In the genomic region with DNA sequence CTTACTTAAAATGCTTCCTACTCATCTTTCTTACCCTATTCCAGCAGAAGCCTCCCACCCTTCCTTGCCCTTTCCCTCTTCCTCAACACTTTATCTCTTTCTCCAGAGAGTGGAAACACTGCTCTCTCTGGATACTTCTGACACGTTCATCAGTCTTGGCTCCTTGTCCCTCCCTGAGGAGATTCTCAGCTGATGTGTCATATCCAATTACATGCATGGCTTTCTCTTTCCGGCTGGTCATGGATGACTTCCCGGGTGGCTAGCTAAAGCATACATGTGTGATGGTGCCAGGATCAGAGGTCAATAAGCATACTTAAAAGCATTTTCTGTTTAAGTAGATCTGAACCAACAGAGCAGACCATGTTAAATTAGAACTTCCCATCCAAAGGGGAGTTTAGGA, we compare ENCODE assay signal across 17 mouse cellular contexts.
DNase-seq lines count a peak whose midpoint lies in the region; ATAC-seq and TF ChIP-seq lines count a peak whose summit lies in the region.
"Had no signal": no experiment of that assay in that cellular context is flagged by ENCODE, and none has a peak within 500 bp of the region (broad histone marks: within the 10 kb centered on the region; RNA-seq: fewer than 3 reads in every experiment).

No protein-coding gene starts in this region.

- no peak for ATAC-seq in hindbrain, embryonic 11.5 days (ENCODE audit: low FRiP score)
- ATAC-seq in midbrain, postnatal 0 days (ENCODE audit: low FRiP score), result no peak
- no peak for ATAC-seq in midbrain, embryonic 13.5 days
- ATAC-seq: forebrain, postnatal 0 days had no signal

- H3K9ac ChIP-seq in hindbrain, embryonic 11.5 days (ENCODE audit: low read depth, low read length), result no peak overlapping the region
- no peak overlapping the region for H3K9ac ChIP-seq in midbrain, postnatal 0 days (replicated peaks; ENCODE audit: low read length, poor library complexity, severe bottlenecking)
- no peak overlapping the region for H3K9ac ChIP-seq in midbrain, embryonic 13.5 days (replicated peaks)
- H3K9ac ChIP-seq: forebrain, postnatal 0 days; neural tube, embryonic 12.5 days had no signal

- H3K9me3 ChIP-seq in hindbrain, embryonic 11.5 days (ENCODE audit: control insufficient read depth, low read length), result no peaks in the 10 kb centered on the region
- H3K9me3 ChIP-seq in hindbrain, embryonic 10.5 days, result no peaks in the 10 kb centered on the region
- no peaks in the 10 kb centered on the region for H3K9me3 ChIP-seq in midbrain, postnatal 0 days (ENCODE audit: low read length)
- no peaks in the 10 kb centered on the region for H3K9me3 ChIP-seq in midbrain, embryonic 13.5 days
- H3K9me3 ChIP-seq: neural tube, embryonic 12.5 days had no signal

- H3K27me3 ChIP-seq in hindbrain, embryonic 11.5 days (ENCODE audit: control insufficient read depth, insufficient read depth, low read length), result no peaks in the 10 kb centered on the region
- no peaks in the 10 kb centered on the region for H3K27me3 ChIP-seq in hindbrain, embryonic 10.5 days (ENCODE audit: insufficient read depth, poor library complexity, severe bottlenecking)
- no peaks in the 10 kb centered on the region for H3K27me3 ChIP-seq in midbrain, postnatal 0 days (ENCODE audit: insufficient read depth, low read length)
- no peaks in the 10 kb centered on the region for H3K27me3 ChIP-seq in midbrain, embryonic 13.5 days
- H3K27me3 ChIP-seq: neural tube, embryonic 12.5 days had no signal

- H3K36me3 ChIP-seq in hindbrain, embryonic 11.5 days (ENCODE audit: control insufficient read depth, insufficient read depth, low read length), result no peaks in the 10 kb centered on the region
- no peaks in the 10 kb centered on the region for H3K36me3 ChIP-seq in hindbrain, embryonic 10.5 days
- H3K36me3 ChIP-seq in midbrain, postnatal 0 days (ENCODE audit: insufficient read depth, low read length), result no peaks in the 10 kb centered on the region
- H3K36me3 ChIP-seq in midbrain, embryonic 13.5 days, result no peaks in the 10 kb centered on the region
- H3K36me3 ChIP-seq: neural tube, embryonic 12.5 days had no signal

- no peak for TF ChIP-seq CTCF in midbrain, postnatal 0 days (IDR thresholded peaks at IDR 0.05)

- no peak overlapping the region for H3K27ac ChIP-seq in hindbrain, embryonic 11.5 days (ENCODE audit: low read depth, low read length)
- H3K27ac ChIP-seq in hindbrain, embryonic 10.5 days, result no peak overlapping the region
- no peak overlapping the region for H3K27ac ChIP-seq in midbrain, postnatal 0 days (ENCODE audit: low read depth, low read length)
- no peak overlapping the region for H3K27ac ChIP-seq in midbrain, embryonic 13.5 days
- H3K27ac ChIP-seq: neural tube, embryonic 12.5 days; stomach, postnatal 0 days had no signal

- H3K4me3 ChIP-seq in hindbrain, embryonic 11.5 days (ENCODE audit: low read depth, low read length), result no peak overlapping the region
- no peak overlapping the region for H3K4me3 ChIP-seq in hindbrain, embryonic 10.5 days
- H3K4me3 ChIP-seq in midbrain, postnatal 0 days (ENCODE audit: low read depth, low read length), result no peak overlapping the region
- no peak overlapping the region for H3K4me3 ChIP-seq in midbrain, embryonic 13.5 days (replicated peaks)
- H3K4me3 ChIP-seq: neural tube, embryonic 12.5 days had no signal

- no peak overlapping the region for H3K4me2 ChIP-seq in hindbrain, embryonic 11.5 days (replicated peaks; ENCODE audit: low read depth, low read length)
- no peak overlapping the region for H3K4me2 ChIP-seq in midbrain, postnatal 0 days (ENCODE audit: low read depth, low read length, poor library complexity, severe bottlenecking)
- H3K4me2 ChIP-seq in midbrain, embryonic 13.5 days (replicated peaks), result no peak overlapping the region
- H3K4me2 ChIP-seq: heart, embryonic 11.5 days; liver, embryonic 11.5 days; neural tube, embryonic 12.5 days had no signal

- DNase-seq in hindbrain, embryonic 11.5 days (ENCODE audit: low spot score), result peak; percentile 9
- DNase-seq in hindbrain, embryonic 10.5 days (ENCODE audit: low spot score), result no peak
- peak; percentile 56 for DNase-seq in midbrain, postnatal 0 days (ENCODE audit: low spot score)
- DNase-seq in cerebellum, postnatal 10 days, result peak; percentile 85 to 86
- peak; percentile 3 for DNase-seq in retina, postnatal 7 days (ENCODE audit: low read depth, low spot score)
- no peak for DNase-seq in right cerebral cortex, adult 18-20 months
- DNase-seq in heart, postnatal 25 days (ENCODE audit: low spot score), result no peak
- DNase-seq: adrenal gland, postnatal 14 days; forebrain, postnatal 0 days; gastrocnemius, postnatal 14 days; kidney, adult 8-10 months; thymus, postnatal 4 days had no signal

- H3K4me1 ChIP-seq in hindbrain, embryonic 11.5 days (replicated peaks; ENCODE audit: control insufficient read depth, insufficient read depth, low read length), result no peaks in the 10 kb centered on the region
- H3K4me1 ChIP-seq in hindbrain, embryonic 10.5 days (replicated peaks), result no peaks in the 10 kb centered on the region
- no peaks in the 10 kb centered on the region for H3K4me1 ChIP-seq in midbrain, postnatal 0 days (ENCODE audit: insufficient read depth, low read length)
- no peaks in the 10 kb centered on the region for H3K4me1 ChIP-seq in midbrain, embryonic 13.5 days (replicated peaks)
- H3K4me1 ChIP-seq: neural tube, embryonic 12.5 days had no signal

- intact Hi-C loops in heart, postnatal 25 days (cut with DNase I), result no loop called here

- 51% methylated on average over 3 of the region's 3 CpGs for WGBS in hindbrain, embryonic 11.5 days
- WGBS in hindbrain, embryonic 10.5 days, result 45% methylated on average over 3 of the region's 3 CpGs
- WGBS in midbrain, postnatal 0 days, result 26% methylated on average over 3 of the region's 3 CpGs
- WGBS in midbrain, embryonic 13.5 days, result 26% methylated on average over 3 of the region's 3 CpGs

Comparison
In these comparisons a context has a peak if more than half of its experiments do, and no peak if none do; other contexts are left out.
1. DNase-seq: peak in hindbrain, embryonic 11.5 days (single experiment), midbrain, postnatal 0 days (single experiment), cerebellum, postnatal 10 days (2 of 2) and retina, postnatal 7 days (single experiment); none in hindbrain, embryonic 10.5 days (single experiment), right cerebral cortex, adult 18-20 months (single experiment) and heart, postnatal 25 days (single experiment).